Mouse (Mus musculus) kidney, embryonic 14.5 days (tissue): ENCODE data around the gene Hoxd9. TPM values are rescaled to one million over a fixed set of nuclear protein-coding genes. Genes with fewer than 3 reads are reported as not detected.

Experiments
- ATAC-seq: fragments of 200-750 bp; cut with Nextera tagmentation; 2 replicates; pipeline ENCODE4 v1.8.0; 2017; ENCODE audit warnings: moderate number of reproducible peaks, mild to moderate bottlenecking, moderate TSS enrichment, moderate library complexity; ENCODE audit not compliant: low FRiP score, low TSS enrichment
- H3K27ac ChIP-seq: fragments of 300-500 bp; sonication (generic); 2 replicates; pipeline ENCODE4 v1.5.1; 2014; ENCODE audit warnings: low read depth, mild to moderate bottlenecking, low read length, moderate library complexity, mixed read lengths
- H3K27me3 ChIP-seq: fragments of 300-500 bp; sonication (generic); 2 replicates; pipeline ENCODE4 v1.6.1; 2014; ENCODE audit warnings: mild to moderate bottlenecking, low read length; ENCODE audit not compliant: control insufficient read depth, insufficient read depth
- H3K36me3 ChIP-seq: fragments of 300-500 bp; sonication (generic); 2 replicates; pipeline ENCODE4 v1.6.1; 2014; ENCODE audit warnings: low read length, mixed read lengths; ENCODE audit not compliant: control insufficient read depth, insufficient read depth
- H3K4me1 ChIP-seq: fragments of 300-500 bp; sonication (generic); 2 replicates; pipeline ENCODE4 v1.6.1; 2014; ENCODE audit warnings: low read length, mixed read lengths; ENCODE audit not compliant: control insufficient read depth, insufficient read depth
- H3K4me2 ChIP-seq: fragments of 300-500 bp; sonication (generic); replicated peaks from 2 replicates; pipeline ENCODE4 v1.6.1; 2014; ENCODE audit warnings: low read depth, mild to moderate bottlenecking, low read length
- H3K4me3 ChIP-seq: fragments of 300-500 bp; sonication (generic); 2 replicates; pipeline ENCODE4 v1.5.1; 2014; ENCODE audit warnings: mild to moderate bottlenecking, low read length
- H3K9ac ChIP-seq: fragments of 300-500 bp; sonication (generic); 2 replicates; pipeline ENCODE4 v1.6.1; 2014; ENCODE audit warnings: low read depth, mild to moderate bottlenecking, low read length, moderate library complexity
- H3K9me3 ChIP-seq: fragments of 300-500 bp; sonication (generic); 2 replicates; pipeline ENCODE4 v1.6.1; 2016; ENCODE audit warnings: low read length; ENCODE audit not compliant: control insufficient read depth
- WGBS: fragments of 180-500 bp; shearing (Covaris S2); extraction: QIAGEN DNeasy Blood & Tissue Kit; methylation state at CpG from one replicate; pipeline ENCODE4 v1.1.7; 2014; 5-methylcytosine and 5-hydroxymethylcytosine counted together
- polyA plus RNA-seq: library from polyadenylated mRNA; unstranded; fragments of >200 nt; fragmentation: Nextera tagmentation; extraction: Ambion mirVana; gene quantifications from 2 replicates; pipeline ENCODE4 v1.2.1, GENCODE M21; 2014

Gene Hoxd9
- polyA plus RNA-seq, 1 experiment from 2014 or later, result 36.2 TPM

- Histone ChIP-seq H3K27ac (peak overlapping the region; percentile 97), H3K4me1 (peaks cover 21% of the 10 kb centered on the region), H3K27me3 (peaks cover 29% of the 10 kb centered on the region), H3K9ac (peak overlapping the region; percentile 99), H3K4me2 (peak overlapping the region; percentile 85), H3K4me3 (peak overlapping the region; percentile 85), H3K36me3 (0 out of 2 replicates have a peak, but pooled peaks cover 2% of the 10 kb centered on the region), H3K9me3 (no peaks in the 10 kb centered on the region)
- WGBS, result 3% methylated on average over 21 of the region's 21 CpGs
- no peak for ATAC-seq
These were observed 16.7 kb upstream of the Hoxd9 start for GRCm38 (mm10) chr2:74680561-74681398.

GRCm38 (mm10) chr2:74681594-74682531 is 15.7 kb upstream of the Hoxd9 start:
- Histone ChIP-seq H3K9ac (peak overlapping the region; percentile 99), H3K27me3 (peaks cover 22% of the 10 kb centered on the region; the same call in 1 of the 2 replicates), H3K9me3 (no peaks in the 10 kb centered on the region), H3K36me3 (0 out of 2 replicates have a peak, but pooled peaks cover 2% of the 10 kb centered on the region), H3K4me1 (peaks cover 12% of the 10 kb centered on the region), H3K4me2 (peak overlapping the region; percentile 85), H3K27ac (peak overlapping the region; percentile 97), H3K4me3 (peak overlapping the region; percentile 85)
- under 1% methylated on average over 67 of the region's 78 CpGs for WGBS
- peak; percentile 70 for ATAC-seq

GRCm38 (mm10) chr2:74682796-74683195 is 14.7 kb upstream of the Hoxd9 start:
- H3K4me2 ChIP-seq, result peak overlapping the region; percentile 85
- peaks cover 6% of the 10 kb centered on the region for H3K4me1 ChIP-seq
- H3K27me3 ChIP-seq, result peaks cover 22% of the 10 kb centered on the region; the same call in 1 of the 2 replicates
- H3K27ac ChIP-seq, result peak overlapping the region; percentile 97
- 3% methylated on average over 40 of the region's 51 CpGs for WGBS
- H3K9me3 ChIP-seq, result no peaks in the 10 kb centered on the region
- H3K36me3 ChIP-seq, result peaks cover 2% of the 10 kb centered on the region; the same call in 1 of the 2 replicates
- peak overlapping the region; percentile 99 for H3K9ac ChIP-seq
- peak overlapping the region; percentile 85 for H3K4me3 ChIP-seq
- no peak for ATAC-seq

- peak overlapping the region; percentile 85 for H3K4me2 ChIP-seq
- peak overlapping the region; percentile 99 for H3K9ac ChIP-seq
- H3K4me1 ChIP-seq, result peaks cover 3% of the 10 kb centered on the region
- peak overlapping the region; percentile 97 for H3K27ac ChIP-seq
- peaks cover 22% of the 10 kb centered on the region; the same call in 1 of the 2 replicates for H3K27me3 ChIP-seq
- peak; percentile 47 for ATAC-seq
- H3K4me3 ChIP-seq, result peak overlapping the region; percentile 85
- H3K36me3 ChIP-seq, result peaks cover 2% of the 10 kb centered on the region; the same call in 1 of the 2 replicates
- under 1% methylated on average over 18 of the region's 18 CpGs for WGBS
- H3K9me3 ChIP-seq, result no peaks in the 10 kb centered on the region
These were observed 14.0 kb upstream of the Hoxd9 start for GRCm38 (mm10) chr2:74683471-74683951.

GRCm38 (mm10) chr2:74684106-74684505 is 13.4 kb upstream of the Hoxd9 start:
- H3K4me1 ChIP-seq, result peaks cover under 1% of the 10 kb centered on the region; the same call in 1 of the 2 replicates
- peaks cover 2% of the 10 kb centered on the region; the same call in 1 of the 2 replicates for H3K36me3 ChIP-seq
- H3K4me2 ChIP-seq, result peak overlapping the region; percentile 85
- H3K9ac ChIP-seq, result peak overlapping the region; percentile 99
- peaks cover 22% of the 10 kb centered on the region; the same call in 1 of the 2 replicates for H3K27me3 ChIP-seq
- H3K9me3 ChIP-seq, result no peaks in the 10 kb centered on the region
- peak overlapping the region; percentile 85 for H3K4me3 ChIP-seq
- ATAC-seq, result no peak
- H3K27ac ChIP-seq, result peak overlapping the region; percentile 97
- 3% methylated on average over 12 of the region's 12 CpGs for WGBS

- 7% methylated on average over 4 of the region's 4 CpGs for WGBS
- Histone ChIP-seq H3K9ac (peak overlapping the region; percentile 99), H3K4me3 (peak overlapping the region; percentile 85), H3K27me3 (peaks cover 20% of the 10 kb centered on the region; the same call in 1 of the 2 replicates), H3K27ac (peak overlapping the region; percentile 97; the same call in 1 of the 2 replicates), H3K36me3 (peaks cover 2% of the 10 kb centered on the region; the same call in 1 of the 2 replicates), H3K9me3 (no peaks in the 10 kb centered on the region), H3K4me2 (peak overlapping the region; percentile 85), H3K4me1 (no peaks in the 10 kb centered on the region)
- ATAC-seq, result no peak
These were observed 12.4 kb upstream of the Hoxd9 start for GRCm38 (mm10) chr2:74685059-74685603.

- Histone ChIP-seq H3K4me1 (no peaks in the 10 kb centered on the region), H3K36me3 (peaks cover 2% of the 10 kb centered on the region; the same call in 1 of the 2 replicates), H3K4me2 (peak overlapping the region; percentile 85), H3K27me3 (peaks cover 14% of the 10 kb centered on the region; the same call in 1 of the 2 replicates), H3K4me3 (peak overlapping the region; percentile 85), H3K9me3 (no peaks in the 10 kb centered on the region), H3K27ac (peak overlapping the region; percentile 94), H3K9ac (peak overlapping the region; percentile 92)
- ATAC-seq, result no peak
- WGBS, result 2% methylated on average over 17 of the region's 17 CpGs
These were observed 11.1 kb upstream of the Hoxd9 start for GRCm38 (mm10) chr2:74686301-74686987.
